Mouse (Mus musculus): Measurements from ENCODE around the gene AI467606. TPM values are rescaled to one million over a fixed set of nuclear protein-coding genes. Genes with fewer than 3 reads are reported as not detected.

AI467606 gene
- total RNA-seq, 1 experiment from 2014 or later, result 24.1 TPM

- ATAC-seq (replicated peaks; ENCODE audit: low read depth, poor library complexity, severe bottlenecking), result peak; percentile 7
Observed at GRCm38 (mm10) chr7:127090154-127091113, 725 bp upstream of the AI467606 start.

GRCm38 (mm10) chr7:127093914-127094313, 2.8 kb downstream of the AI467606 start:
- ATAC-seq (replicated peaks; ENCODE audit: low read depth, poor library complexity, severe bottlenecking), result no peak

GRCm38 (mm10) chr7:127096456-127096855, 5.3 kb downstream of the AI467606 start:
- no peak for ATAC-seq (replicated peaks; ENCODE audit: low read depth, poor library complexity, severe bottlenecking)

- ATAC-seq (replicated peaks; ENCODE audit: low read depth, poor library complexity, severe bottlenecking), result no peak
Observed at GRCm38 (mm10) chr7:127098521-127098920, 7.4 kb downstream of the AI467606 start.

- no peak for ATAC-seq (replicated peaks; ENCODE audit: low read depth, poor library complexity, severe bottlenecking)
Observed at GRCm38 (mm10) chr7:127098950-127099349, 7.8 kb downstream of the AI467606 start.

- ATAC-seq (replicated peaks; ENCODE audit: low read depth, poor library complexity, severe bottlenecking), result no peak
Observed at GRCm38 (mm10) chr7:127099528-127099927, 8.4 kb downstream of the AI467606 start.

- ATAC-seq (replicated peaks; ENCODE audit: low read depth, poor library complexity, severe bottlenecking), result no peak
Observed at GRCm38 (mm10) chr7:127101451-127102016, 10.4 kb downstream of the AI467606 start.

- no peak for ATAC-seq (replicated peaks; ENCODE audit: low read depth, poor library complexity, severe bottlenecking)
Observed at GRCm38 (mm10) chr7:127102148-127102547, 11.0 kb downstream of the AI467606 start.

GRCm38 (mm10) chr7:127103960-127104359, 12.8 kb downstream of the AI467606 start:
- ATAC-seq (replicated peaks; ENCODE audit: low read depth, poor library complexity, severe bottlenecking), result peak; percentile 39

- ATAC-seq (replicated peaks; ENCODE audit: low read depth, poor library complexity, severe bottlenecking), result peak; percentile 70
Observed at GRCm38 (mm10) chr7:127104560-127105332, 13.6 kb downstream of the AI467606 start.

GRCm38 (mm10) chr7:127105551-127105950, 14.4 kb downstream of the AI467606 start:
- no peak for ATAC-seq (replicated peaks; ENCODE audit: low read depth, poor library complexity, severe bottlenecking)

- ATAC-seq (replicated peaks; ENCODE audit: low read depth, poor library complexity, severe bottlenecking), result peak; percentile 75
Observed at GRCm38 (mm10) chr7:127110239-127111007, 19.3 kb downstream of the AI467606 start.

- ATAC-seq (replicated peaks; ENCODE audit: low read depth, poor library complexity, severe bottlenecking), result peak; percentile 38
Observed at GRCm38 (mm10) chr7:127111461-127111860, 20.3 kb downstream of the AI467606 start.

- ATAC-seq (replicated peaks; ENCODE audit: low read depth, poor library complexity, severe bottlenecking), result no peak
Observed at GRCm38 (mm10) chr7:127112251-127112841, 21.2 kb downstream of the AI467606 start.

- ATAC-seq (replicated peaks; ENCODE audit: low read depth, poor library complexity, severe bottlenecking), result no peak
Observed at GRCm38 (mm10) chr7:127112921-127113597, 21.9 kb downstream of the AI467606 start.

GRCm38 (mm10) chr7:127113614-127114259, 22.6 kb downstream of the AI467606 start:
- ATAC-seq (replicated peaks; ENCODE audit: low read depth, poor library complexity, severe bottlenecking), result peak; percentile 41

GRCm38 (mm10) chr7:127114920-127115319, 23.8 kb downstream of the AI467606 start:
- no peak for ATAC-seq (replicated peaks; ENCODE audit: low read depth, poor library complexity, severe bottlenecking)

GRCm38 (mm10) chr7:127116331-127116935, 25.3 kb downstream of the AI467606 start:
- ATAC-seq (replicated peaks; ENCODE audit: low read depth, poor library complexity, severe bottlenecking), result no peak

Measured in common myeloid progenitor, adult 5-6 weeks (primary cell).